In the genomic region with DNA sequence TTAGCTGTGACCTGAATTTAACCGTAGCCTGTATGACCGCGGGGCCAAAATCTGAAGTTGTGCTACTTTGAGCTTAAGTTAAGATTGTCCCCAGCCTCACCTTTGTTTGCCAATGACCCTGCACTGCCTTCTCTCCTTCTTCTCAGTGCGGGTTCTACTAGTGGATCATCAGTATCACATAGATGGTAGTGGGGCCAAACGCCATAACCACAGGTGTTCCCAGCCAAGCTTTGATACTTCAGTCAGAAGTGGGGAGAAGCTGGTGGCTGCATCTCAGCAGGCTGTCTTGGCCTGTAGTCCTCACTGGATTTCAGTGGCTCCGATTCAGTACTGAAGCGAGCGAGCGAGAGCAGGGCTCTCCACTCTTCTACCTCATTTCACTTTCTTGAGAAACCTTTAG, we compare ENCODE assay signal across 9 mouse cellular contexts. TPM values are rescaled to one million over a fixed set of nuclear protein-coding genes. Genes with fewer than 3 reads are reported as not detected.
DNase-seq lines count a peak whose midpoint lies in the region; ATAC-seq and TF ChIP-seq lines count a peak whose summit lies in the region.
"Had no signal": no experiment of that assay in that cellular context is flagged by ENCODE, and none has a peak within 500 bp of the region (broad histone marks: within the 10 kb centered on the region; RNA-seq: fewer than 3 reads in every experiment).

No protein-coding gene starts in this region.

- TF ChIP-seq CTCF in layer of hippocampus, adult 2 months (conservative IDR thresholded peaks at IDR 0.05) = no peak

- H3K36me3 ChIP-seq in forebrain, embryonic 14.5 days (ENCODE audit: control insufficient read depth, insufficient read depth, low read length) = no peaks in the 10 kb centered on the region
- no peaks in the 10 kb centered on the region for H3K36me3 ChIP-seq in kidney, embryonic 14.5 days (ENCODE audit: control insufficient read depth, insufficient read depth, low read length)
- no peaks in the 10 kb centered on the region for H3K36me3 ChIP-seq in neural tube, embryonic 11.5 days (ENCODE audit: control insufficient read depth, insufficient read depth, low read length)

- no peak for DNase-seq in layer of hippocampus, adult 2 months (ENCODE audit: low spot score in 2 of 2)
- no peak for DNase-seq in layer of hippocampus, adult 9-10 months (ENCODE audit: low spot score)
- no peak for DNase-seq in forebrain, embryonic 14.5 days (ENCODE audit: low spot score)
- no peak for DNase-seq in neural tube, embryonic 11.5 days (ENCODE audit: low spot score)
- DNase-seq in frontal cortex, postnatal 10 days (ENCODE audit: low spot score in 2 of 2) = no peak
- DNase-seq in lung, postnatal 10 days = no peak

- peak overlapping the region; percentile 62 for H3K4me3 ChIP-seq in layer of hippocampus, adult 2 months
- peak overlapping the region; percentile 46 for H3K4me3 ChIP-seq in forebrain, embryonic 14.5 days (ENCODE audit: low read depth, low read length)
- peak overlapping the region; percentile 47 for H3K4me3 ChIP-seq in kidney, embryonic 14.5 days (ENCODE audit: low read length)
- peak overlapping the region; percentile 44 for H3K4me3 ChIP-seq in neural tube, embryonic 11.5 days (ENCODE audit: low read depth, low read length)

- H3K4me2 ChIP-seq in forebrain, embryonic 14.5 days (ENCODE audit: low read length) = peak overlapping the region; percentile 93
- H3K4me2 ChIP-seq in kidney, embryonic 14.5 days (replicated peaks; ENCODE audit: low read depth, low read length) = peak overlapping the region; percentile 78
- peak overlapping the region; percentile 86 for H3K4me2 ChIP-seq in neural tube, embryonic 11.5 days (ENCODE audit: low read depth)

- H3K9ac ChIP-seq in forebrain, embryonic 14.5 days (ENCODE audit: low read length) = peak overlapping the region; percentile 65; the same call in 1 of the 2 replicates
- peak overlapping the region; percentile 42 for H3K9ac ChIP-seq in kidney, embryonic 14.5 days (ENCODE audit: low read depth, low read length)
- no peak overlapping the region; the same call in 1 of the 2 replicates for H3K9ac ChIP-seq in neural tube, embryonic 11.5 days (ENCODE audit: low read length)

- H3K27me3 ChIP-seq in forebrain, embryonic 14.5 days (replicated peaks; ENCODE audit: control insufficient read depth, insufficient read depth, low read length) = no peaks in the 10 kb centered on the region
- H3K27me3 ChIP-seq in kidney, embryonic 14.5 days (ENCODE audit: control insufficient read depth, insufficient read depth, low read length) = no peaks in the 10 kb centered on the region; the same call in 1 of the 2 replicates
- H3K27me3 ChIP-seq in neural tube, embryonic 11.5 days (ENCODE audit: control insufficient read depth, insufficient read depth, low read length) = no peaks in the 10 kb centered on the region

- no peak for ATAC-seq in forebrain, embryonic 14.5 days
- no peak for ATAC-seq in kidney, embryonic 14.5 days (ENCODE audit: low FRiP score, low TSS enrichment)
- no peak for ATAC-seq in neural tube, embryonic 11.5 days (ENCODE audit: insufficient read depth, low FRiP score, low TSS enrichment)
- ATAC-seq in granulocyte monocyte progenitor cell, adult 5-6 weeks (replicated peaks; ENCODE audit: poor library complexity, severe bottlenecking) = no peak
- ATAC-seq: Patski had no signal

- 27% methylated on average over 9 of the region's 9 CpGs for WGBS in forebrain, embryonic 14.5 days
- WGBS in kidney, embryonic 14.5 days = 36% methylated on average over 9 of the region's 9 CpGs
- 29% methylated on average over 9 of the region's 9 CpGs for WGBS in neural tube, embryonic 11.5 days

- no peak overlapping the region for H3K27ac ChIP-seq in layer of hippocampus, adult 2 months
- H3K27ac ChIP-seq in forebrain, embryonic 14.5 days (ENCODE audit: low read depth, low read length) = no peak overlapping the region
- H3K27ac ChIP-seq in kidney, embryonic 14.5 days (ENCODE audit: low read depth, low read length) = no peak overlapping the region
- H3K27ac ChIP-seq in neural tube, embryonic 11.5 days (ENCODE audit: low read depth, low read length) = no peak overlapping the region

- no peaks in the 10 kb centered on the region for H3K9me3 ChIP-seq in forebrain, embryonic 14.5 days (replicated peaks; ENCODE audit: control insufficient read depth, low read length)
- no peaks in the 10 kb centered on the region for H3K9me3 ChIP-seq in kidney, embryonic 14.5 days (ENCODE audit: control insufficient read depth, low read length)
- H3K9me3 ChIP-seq in neural tube, embryonic 11.5 days (ENCODE audit: control insufficient read depth, low read length) = no peaks in the 10 kb centered on the region

- peaks cover 8% of the 10 kb centered on the region; the same call in 1 of the 2 replicates for H3K4me1 ChIP-seq in forebrain, embryonic 14.5 days (ENCODE audit: control insufficient read depth, insufficient read depth, low read length)
- no peaks in the 10 kb centered on the region for H3K4me1 ChIP-seq in kidney, embryonic 14.5 days (ENCODE audit: control insufficient read depth, insufficient read depth, low read length)
- H3K4me1 ChIP-seq in neural tube, embryonic 11.5 days (ENCODE audit: control insufficient read depth, insufficient read depth, low read length) = no peaks in the 10 kb centered on the region

RNA-seq across cellular contexts. Expression of a gene that starts 0.7 kb away (rescaled TPM):
- 1 to 10 TPM; 1.4 to 1.7 TPM for total RNA-seq in layer of hippocampus, adult 2 months (2021)
- polyA plus RNA-seq in forebrain, embryonic 14.5 days (2014; fragmentation: Nextera tagmentation; extraction: Ambion mirVana) = 1.2 and 1.3 TPM in 2 replicates
- 3.7 and 5.7 TPM in 2 replicates for polyA plus RNA-seq in kidney, embryonic 14.5 days (2014; fragmentation: Nextera tagmentation; extraction: Ambion mirVana)
- polyA plus RNA-seq in neural tube, embryonic 11.5 days (2014; fragmentation: Nextera tagmentation; extraction: Ambion mirVana) = 1.4 and 1.9 TPM in 2 replicates
- not detected in 2 replicates for total RNA-seq in granulocyte monocyte progenitor cell, adult 5-6 weeks (2014; fragmentation: Nextera tagmentation)
- not detected in 2 replicates for total RNA-seq in granulocyte monocyte progenitor cell, adult 5-6 weeks (2017)
- polyA plus RNA-seq: Patski had no signal
